Mouse (Mus musculus) embryonic fibroblast, embryonic 13.5 days (primary cell): ENCODE results near the gene Supt20.

Experiments used
- CTCF ChIP-seq: IDR thresholded peaks from 2 replicates; pipeline ENCODE4 v1.5.1; 2011; ENCODE audit warnings: mild to moderate bottlenecking, control low read depth, low read length, moderate library complexity, borderline replicate concordance; ENCODE audit not compliant: insufficient read depth
- POLR2A ChIP-seq: IDR thresholded peaks from 2 replicates; pipeline ENCODE4 v1.6.1; 2011; ENCODE audit warnings: low read depth, mild to moderate bottlenecking, control low read depth, low read length, moderate library complexity

DNA sequence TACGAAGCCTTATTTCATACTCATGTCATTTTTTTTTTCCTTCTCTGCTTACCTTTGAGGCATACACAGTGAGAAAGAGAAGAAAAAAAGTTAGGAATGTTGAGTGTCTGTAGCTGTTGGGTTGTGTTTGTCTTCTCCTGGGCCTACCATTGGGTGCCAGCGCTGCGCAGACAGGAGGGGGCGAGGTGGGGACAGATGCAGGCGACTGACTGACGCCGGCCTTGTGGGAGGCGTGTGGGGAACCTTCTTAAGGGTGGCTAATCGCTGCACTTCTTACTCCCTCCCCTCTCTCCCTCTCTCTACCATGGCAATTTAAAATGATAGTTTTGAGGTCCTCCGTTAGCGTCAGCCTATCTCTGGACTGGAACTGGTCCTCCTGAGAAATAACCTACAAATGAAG lies 63.5 kb downstream of the Supt20 start:
- TF ChIP-seq CTCF (no peak), POLR2A (no peak)
